Mouse (Mus musculus) spleen, adult 2 months (tissue): ENCODE data around the gene Ube4b. TPM values are rescaled to one million over a fixed set of nuclear protein-coding genes. Genes with fewer than 3 reads are reported as not detected.

Source experiments
- DNase-seq, 2 experiments: peaks; one replicate each; pipeline versions ENCODE4 v3.0.0 to v3.0.0-alpha.2; 2012 to 2021; ENCODE audit warnings: low spot score in 2 of 2, low read depth in 1 of 2
- H3K27ac ChIP-seq: fragments of 200-500 bp; 2 replicates; pipeline ENCODE4 v1.5.1; 2012; ENCODE audit warnings: low read length, inconsistent platforms; ENCODE audit not compliant: insufficient read depth
- H3K27me3 ChIP-seq: fragments of 200-500 bp; 2 replicates; pipeline ENCODE4 v1.6.1; 2012; ENCODE audit warnings: mild to moderate bottlenecking, moderate library complexity, low read length, inconsistent platforms; ENCODE audit not compliant: control insufficient read depth, insufficient read depth
- H3K36me3 ChIP-seq: fragments of 200-500 bp; 2 replicates; pipeline ENCODE4 v1.6.1; 2012; ENCODE audit warnings: mild to moderate bottlenecking, low read length, inconsistent platforms; ENCODE audit not compliant: control insufficient read depth, insufficient read depth
- H3K4me1 ChIP-seq: fragments of 200-500 bp; 2 replicates; pipeline ENCODE4 v1.6.1; 2011; ENCODE audit warnings: inconsistent platforms; ENCODE audit not compliant: control insufficient read depth, insufficient read depth, insufficient read length
- H3K4me3 ChIP-seq: fragments of 200-500 bp; 2 replicates; pipeline ENCODE4 v1.5.1; 2011; ENCODE audit warnings: mild to moderate bottlenecking, inconsistent platforms; ENCODE audit not compliant: insufficient read depth, insufficient read length; ENCODE audit errors: extremely low read depth
- CTCF ChIP-seq: fragments of 200-500 bp; IDR thresholded peaks from 2 replicates; pipeline ENCODE4 v1.5.1; 2011; ENCODE audit warnings: mild to moderate bottlenecking, inconsistent platforms; ENCODE audit not compliant: insufficient read depth, insufficient read length, insufficient replicate concordance; ENCODE audit errors: extremely low read depth
- POLR2A ChIP-seq: fragments of 200-500 bp; IDR thresholded peaks from 2 replicates; pipeline ENCODE4 v1.6.1; 2011; ENCODE audit warnings: low read depth, low read length, inconsistent platforms
- WGBS: fragments of 180-500 bp; shearing (Covaris S2); methylation state at CpG from one replicate; pipeline ENCODE4 v1.1.7; 2018; 5-methylcytosine and 5-hydroxymethylcytosine counted together
- polyA plus RNA-seq: library from polyadenylated mRNA; depleted of rRNA; stranded (reverse); fragments of >200 nt; gene quantifications from 2 replicates; pipeline ENCODE4 v1.2.3, GENCODE M21; 2012

Gene Ube4b
- polyA plus RNA-seq, 1 experiment = 36.6 TPM

- WGBS = 80% methylated on average over 4 of the region's 4 CpGs
- Histone ChIP-seq H3K27me3 (no peaks in the 10 kb centered on the region), H3K27ac (no peak overlapping the region), H3K4me1 (no peaks in the 10 kb centered on the region), H3K36me3 (no peaks in the 10 kb centered on the region), H3K4me3 (no peak overlapping the region)
- DNase-seq = no peak
- TF ChIP-seq CTCF (no peak), POLR2A (no peak)
Observed at GRCm38 (mm10) chr4:149409759-149410158, 16.8 kb downstream of the Ube4b start.

GRCm38 (mm10) chr4:149408331-149408730 lies 18.2 kb downstream of the Ube4b start:
- Histone ChIP-seq H3K4me3 (no peak overlapping the region), H3K27me3 (no peaks in the 10 kb centered on the region), H3K27ac (no peak overlapping the region), H3K4me1 (0 out of 2 replicates have a peak, but pooled peaks cover 2% of the 10 kb centered on the region), H3K36me3 (no peaks in the 10 kb centered on the region)
- TF ChIP-seq POLR2A (no peak), CTCF (no peak)
- WGBS = 84% methylated on average over 6 of the region's 6 CpGs
- DNase-seq = no peak

- Histone ChIP-seq H3K4me3 (no peak overlapping the region), H3K27ac (no peak overlapping the region), H3K4me1 (0 out of 2 replicates have a peak, but pooled peaks cover 3% of the 10 kb centered on the region), H3K36me3 (no peaks in the 10 kb centered on the region), H3K27me3 (no peaks in the 10 kb centered on the region)
- no peak for DNase-seq
- 77% methylated on average over 5 of the region's 5 CpGs for WGBS
- TF ChIP-seq CTCF = no peak
Observed at GRCm38 (mm10) chr4:149407461-149407860, 19.1 kb downstream of the Ube4b start.

GRCm38 (mm10) chr4:149405713-149406443 lies 20.7 kb downstream of the Ube4b start:
- Histone ChIP-seq H3K4me1 (0 out of 2 replicates have a peak, but pooled peaks cover 3% of the 10 kb centered on the region), H3K4me3 (no peak overlapping the region), H3K27ac (no peak overlapping the region), H3K27me3 (no peaks in the 10 kb centered on the region), H3K36me3 (no peaks in the 10 kb centered on the region)
- no peak for DNase-seq
- no peak for TF ChIP-seq POLR2A
- no peak for TF ChIP-seq CTCF
- WGBS = 92% methylated on average over 16 of the region's 16 CpGs

- DNase-seq = no peak
- TF ChIP-seq CTCF (no peak), POLR2A (no peak)
- 0 out of 2 replicates have a peak, but pooled peaks cover 3% of the 10 kb centered on the region for H3K4me1 ChIP-seq
Observed at GRCm38 (mm10) chr4:149404640-149405465, 21.7 kb downstream of the Ube4b start.

GRCm38 (mm10) chr4:149403037-149403436 lies 23.5 kb downstream of the Ube4b start:
- TF ChIP-seq POLR2A (no peak), CTCF (no peak)
- DNase-seq = no peak
- no peaks in the 10 kb centered on the region for H3K27me3 ChIP-seq
- H3K4me1 ChIP-seq = 0 out of 2 replicates have a peak, but pooled peaks cover 3% of the 10 kb centered on the region
- H3K4me3 ChIP-seq = no peak overlapping the region
- H3K36me3 ChIP-seq = peaks cover 2% of the 10 kb centered on the region; the same call in 1 of the 2 replicates
- 41% methylated on average over 6 of the region's 6 CpGs for WGBS
- H3K27ac ChIP-seq = no peak overlapping the region

More at GRCm38 (mm10) chr4:149404640-149405465, 21.7 kb downstream of the Ube4b start:
- H3K27me3 ChIP-seq = no peaks in the 10 kb centered on the region
- WGBS = 90% methylated on average over 19 of the region's 19 CpGs
- no peak overlapping the region for H3K27ac ChIP-seq
- no peak overlapping the region for H3K4me3 ChIP-seq
- H3K36me3 ChIP-seq = no peaks in the 10 kb centered on the region
